Mouse (Mus musculus) midbrain, embryonic 10.5 days (tissue): ENCODE results near the gene Phactr1. TPM values are rescaled to one million over a fixed set of nuclear protein-coding genes. Genes with fewer than 3 reads are reported as not detected.

ENCODE experiments used
- DNase-seq: peaks from one replicate; pipeline ENCODE4 v3.0.0-alpha.2; 2017; ENCODE audit warnings: low spot score
- H3K27ac ChIP-seq: fragments of 300-500 bp; sonication (generic); replicated peaks from 2 replicates; pipeline ENCODE4 v1.5.1; 2016; ENCODE audit warnings: mild to moderate bottlenecking
- H3K27me3 ChIP-seq: fragments of 300-500 bp; sonication (generic); 2 replicates; pipeline ENCODE4 v1.6.1; 2016; ENCODE audit warnings: low read depth, mild to moderate bottlenecking; ENCODE audit not compliant: poor library complexity, severe bottlenecking
- H3K36me3 ChIP-seq: fragments of 300-500 bp; sonication (generic); 2 replicates; pipeline ENCODE4 v1.6.1; 2016; ENCODE audit warnings: mild to moderate bottlenecking, moderate library complexity
- H3K4me1 ChIP-seq: fragments of 300-500 bp; sonication (generic); 2 replicates; pipeline ENCODE4 v1.6.1; 2016
- H3K4me3 ChIP-seq: fragments of 300-500 bp; sonication (generic); 2 replicates; pipeline ENCODE4 v1.5.1; 2016; ENCODE audit warnings: mild to moderate bottlenecking, moderate library complexity
- H3K9me3 ChIP-seq: fragments of 300-500 bp; sonication (generic); replicated peaks from 2 replicates; pipeline ENCODE4 v1.6.1; 2016; ENCODE audit warnings: mild to moderate bottlenecking
- WGBS: fragments of 180-500 bp; shearing (Covaris S2); methylation state at CpG from one replicate; pipeline ENCODE4 v1.1.7; 2016; 5-methylcytosine and 5-hydroxymethylcytosine counted together
- polyA plus RNA-seq: library from polyadenylated mRNA; unstranded; fragments of >200 nt; fragmentation: Nextera tagmentation; extraction: Ambion mirVana; gene quantifications from 2 replicates; pipeline ENCODE4 v1.2.1, GENCODE M21; 2016

The Phactr1 gene
- polyA plus RNA-seq, 1 experiment from 2014 or later, result 5.5 TPM

GRCm38 (mm10) chr13:43133400-43133799, 453.0 kb downstream of the Phactr1 start:
- 82% methylated on average over 7 of the region's 7 CpGs for WGBS
- Histone ChIP-seq H3K4me3 (no peak overlapping the region), H3K27ac (no peak overlapping the region), H3K36me3 (no peaks in the 10 kb centered on the region), H3K9me3 (no peaks in the 10 kb centered on the region), H3K27me3 (no peaks in the 10 kb centered on the region), H3K4me1 (no peaks in the 10 kb centered on the region)
- DNase-seq, result no peak

DNA sequence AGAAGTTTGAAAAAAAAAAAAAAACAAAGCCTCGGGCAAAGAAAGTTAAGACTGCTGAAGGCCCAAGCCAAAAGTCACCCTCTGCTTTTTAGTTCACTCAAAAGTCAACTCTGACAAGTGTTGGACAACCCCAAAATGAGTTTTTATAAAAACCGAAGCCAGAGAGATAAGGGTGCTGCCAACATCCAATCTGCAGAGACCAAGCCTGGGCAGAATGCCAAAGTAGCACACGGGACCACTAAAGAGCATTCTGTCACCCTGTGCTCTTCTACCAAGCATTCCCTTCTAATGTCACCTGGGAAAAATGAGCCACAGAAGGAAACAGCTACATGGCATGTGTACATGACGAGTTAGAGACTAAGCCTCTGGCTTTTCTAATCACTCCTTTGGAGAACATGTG, 454.0 kb downstream of the Phactr1 start:
- no peak overlapping the region for H3K4me3 ChIP-seq
- H3K4me1 ChIP-seq, result no peaks in the 10 kb centered on the region
- no peak overlapping the region for H3K27ac ChIP-seq
- 92% methylated on average over 4 of the region's 4 CpGs for WGBS
- no peak for DNase-seq
- no peaks in the 10 kb centered on the region for H3K27me3 ChIP-seq
- no peaks in the 10 kb centered on the region for H3K36me3 ChIP-seq
- no peaks in the 10 kb centered on the region for H3K9me3 ChIP-seq

DNA sequence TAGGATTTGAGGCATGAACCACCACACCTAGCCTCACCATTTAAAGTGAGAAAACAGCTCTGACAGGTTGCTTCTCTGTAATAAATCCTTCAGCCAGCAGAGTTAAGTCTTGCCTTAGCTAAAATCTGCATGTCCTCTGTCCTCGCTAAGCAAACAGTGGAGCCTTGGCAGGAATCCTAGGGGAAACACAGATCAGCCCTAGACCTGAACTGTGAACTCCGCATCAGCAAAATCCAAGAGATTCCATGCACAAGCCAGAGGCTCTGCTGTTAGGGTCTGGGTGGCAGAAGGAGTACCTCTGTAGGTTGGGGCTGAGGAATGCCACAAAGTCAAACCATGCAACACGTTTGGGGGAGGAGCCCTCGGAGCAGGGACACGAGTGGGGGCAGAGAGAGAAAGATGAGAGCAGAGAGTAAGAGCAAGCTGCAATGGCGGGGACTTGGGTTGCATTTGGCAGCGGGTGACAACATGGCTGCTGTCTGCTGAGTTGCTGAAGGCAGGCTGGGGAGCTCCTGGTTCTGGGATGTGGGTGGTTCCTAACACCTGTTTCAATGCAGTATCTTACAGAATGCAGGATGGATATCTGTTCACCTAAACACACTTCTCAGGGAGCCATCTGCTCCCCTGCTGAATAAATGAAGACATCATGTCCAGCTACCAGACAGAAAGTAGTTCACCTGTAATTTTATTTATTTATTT, 464.4 kb downstream of the Phactr1 start:
- H3K4me1 ChIP-seq, result peaks cover 7% of the 10 kb centered on the region; the same call in 1 of the 2 replicates
- DNase-seq, result no peak
- H3K4me3 ChIP-seq, result no peak overlapping the region
- WGBS, result 73% methylated on average over 7 of the region's 7 CpGs
- no peaks in the 10 kb centered on the region for H3K27me3 ChIP-seq
- H3K9me3 ChIP-seq, result no peaks in the 10 kb centered on the region
- H3K36me3 ChIP-seq, result no peaks in the 10 kb centered on the region
- H3K27ac ChIP-seq, result no peak overlapping the region

DNA sequence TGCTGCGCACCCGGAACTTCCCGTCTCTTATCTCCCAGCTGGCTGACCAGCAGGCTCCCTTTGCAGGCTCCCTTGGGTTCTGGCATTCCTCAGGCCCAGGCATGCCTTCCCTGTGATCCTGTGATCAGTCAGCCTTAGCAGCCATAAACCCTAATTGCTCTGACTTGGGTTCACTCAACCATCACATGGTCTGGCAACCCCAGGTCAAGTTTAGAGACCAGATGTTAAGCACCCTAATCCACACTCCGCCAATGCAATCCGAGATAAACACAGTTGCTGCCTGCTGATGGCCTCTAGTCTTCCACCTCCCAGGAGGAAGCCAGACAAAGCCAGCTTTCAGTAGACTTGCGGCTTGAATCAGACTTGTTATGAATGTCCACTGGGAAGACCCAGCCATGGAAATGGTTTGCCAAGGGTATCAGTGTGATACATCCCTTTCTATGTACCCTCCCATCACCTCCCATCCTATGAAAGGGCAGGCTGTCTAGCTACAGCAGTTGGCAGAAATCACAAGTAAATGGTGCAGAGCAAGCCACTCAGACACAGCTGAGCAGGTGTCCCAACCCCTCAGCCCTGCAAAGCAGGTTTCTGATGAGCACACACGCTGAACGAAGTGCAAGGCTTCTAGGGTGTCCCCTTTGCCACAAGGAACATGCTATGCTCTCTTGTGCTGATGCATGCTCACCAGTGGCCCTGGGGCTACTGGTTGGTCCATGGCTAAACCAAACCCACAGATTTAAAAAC, 466.3 kb downstream of the Phactr1 start:
- Histone ChIP-seq H3K4me1 (peaks cover 7% of the 10 kb centered on the region; the same call in 1 of the 2 replicates), H3K4me3 (no peak overlapping the region), H3K27me3 (no peaks in the 10 kb centered on the region), H3K9me3 (no peaks in the 10 kb centered on the region), H3K36me3 (peaks cover 11% of the 10 kb centered on the region), H3K27ac (0 out of 2 replicates have a peak overlapping the region, but pooled peaks have one; percentile 1)
- DNase-seq, result no peak
- WGBS, result 69% methylated on average over 8 of the region's 8 CpGs

GRCm38 (mm10) chr13:43148692-43149091, 468.3 kb downstream of the Phactr1 start:
- peaks cover 30% of the 10 kb centered on the region for H3K36me3 ChIP-seq
- H3K27ac ChIP-seq, result no peak overlapping the region
- H3K27me3 ChIP-seq, result no peaks in the 10 kb centered on the region
- DNase-seq, result no peak
- H3K9me3 ChIP-seq, result no peaks in the 10 kb centered on the region
- peaks cover 7% of the 10 kb centered on the region; the same call in 1 of the 2 replicates for H3K4me1 ChIP-seq
- no peak overlapping the region for H3K4me3 ChIP-seq
- WGBS, result 88% methylated on average over 4 of the region's 4 CpGs

GRCm38 (mm10) chr13:43149661-43150060, 469.2 kb downstream of the Phactr1 start:
- no peak for DNase-seq
- Histone ChIP-seq H3K36me3 (peaks cover 37% of the 10 kb centered on the region), H3K27ac (no peak overlapping the region), H3K4me3 (no peak overlapping the region), H3K27me3 (no peaks in the 10 kb centered on the region), H3K4me1 (peaks cover 7% of the 10 kb centered on the region; the same call in 1 of the 2 replicates), H3K9me3 (no peaks in the 10 kb centered on the region)
- WGBS, result 85% methylated on average over 3 of the region's 3 CpGs

- Histone ChIP-seq H3K4me1 (peaks cover under 1% of the 10 kb centered on the region), H3K4me3 (no peak overlapping the region), H3K9me3 (no peaks in the 10 kb centered on the region), H3K36me3 (peaks cover 46% of the 10 kb centered on the region), H3K27ac (no peak overlapping the region), H3K27me3 (no peaks in the 10 kb centered on the region)
- DNase-seq, result no peak
- WGBS, result 95% methylated on average over 14 of the region's 14 CpGs
These were observed 471.6 kb downstream of the Phactr1 start for GRCm38 (mm10) chr13:43152005-43152520.

DNA sequence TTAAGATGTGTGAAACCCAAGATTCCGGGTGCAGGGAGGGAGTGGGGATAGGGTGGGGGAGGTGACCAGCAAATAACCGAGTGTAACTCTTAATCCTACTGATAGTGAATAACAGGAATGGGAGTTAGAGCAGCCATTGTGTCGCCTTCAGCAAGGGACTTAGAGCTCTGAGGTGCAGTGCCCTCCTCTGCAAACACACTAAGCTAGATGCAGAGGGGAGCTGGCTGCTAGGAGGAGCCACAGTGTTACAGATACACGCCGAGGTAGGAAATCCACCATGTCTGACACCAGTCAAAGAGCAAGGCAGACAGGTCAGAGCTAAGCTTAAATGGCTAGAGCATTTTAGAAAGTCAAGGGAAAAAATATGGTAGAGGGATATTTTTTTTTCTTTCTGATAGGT, 476.9 kb downstream of the Phactr1 start:
- 28% methylated on average over 5 of the region's 5 CpGs for WGBS
- Histone ChIP-seq H3K4me1 (peaks cover 11% of the 10 kb centered on the region), H3K36me3 (peaks cover 43% of the 10 kb centered on the region), H3K27ac (peak overlapping the region; percentile 33; the same call in 1 of the 2 replicates), H3K27me3 (no peaks in the 10 kb centered on the region), H3K4me3 (no peak overlapping the region), H3K9me3 (no peaks in the 10 kb centered on the region)
- DNase-seq, result no peak

GRCm38 (mm10) chr13:43158281-43158680, 477.9 kb downstream of the Phactr1 start:
- no peaks in the 10 kb centered on the region for H3K27me3 ChIP-seq
- H3K4me3 ChIP-seq, result no peak overlapping the region
- WGBS, result 77% methylated on average over 5 of the region's 5 CpGs
- DNase-seq, result no peak
- no peak overlapping the region for H3K27ac ChIP-seq
- peaks cover 11% of the 10 kb centered on the region for H3K4me1 ChIP-seq
- H3K9me3 ChIP-seq, result no peaks in the 10 kb centered on the region
- H3K36me3 ChIP-seq, result peaks cover 36% of the 10 kb centered on the region

- WGBS, result 82% methylated on average over 3 of the region's 3 CpGs
These were observed 479.0 kb downstream of the Phactr1 start for GRCm38 (mm10) chr13:43159429-43159828.

GRCm38 (mm10) chr13:43167721-43168120, 487.3 kb downstream of the Phactr1 start:
- Histone ChIP-seq H3K36me3 (peaks cover 20% of the 10 kb centered on the region), H3K27ac (no peak overlapping the region), H3K4me1 (peaks cover 13% of the 10 kb centered on the region), H3K9me3 (no peaks in the 10 kb centered on the region), H3K4me3 (no peak overlapping the region), H3K27me3 (no peaks in the 10 kb centered on the region)
- WGBS, result 70% methylated on average over 9 of the region's 9 CpGs
- no peak for DNase-seq

More at GRCm38 (mm10) chr13:43159429-43159828, 479.0 kb downstream of the Phactr1 start:
- Histone ChIP-seq H3K9me3 (no peaks in the 10 kb centered on the region), H3K36me3 (peaks cover 38% of the 10 kb centered on the region), H3K27ac (no peak overlapping the region), H3K4me1 (peaks cover 11% of the 10 kb centered on the region), H3K27me3 (no peaks in the 10 kb centered on the region), H3K4me3 (no peak overlapping the region)
- no peak for DNase-seq

DNA sequence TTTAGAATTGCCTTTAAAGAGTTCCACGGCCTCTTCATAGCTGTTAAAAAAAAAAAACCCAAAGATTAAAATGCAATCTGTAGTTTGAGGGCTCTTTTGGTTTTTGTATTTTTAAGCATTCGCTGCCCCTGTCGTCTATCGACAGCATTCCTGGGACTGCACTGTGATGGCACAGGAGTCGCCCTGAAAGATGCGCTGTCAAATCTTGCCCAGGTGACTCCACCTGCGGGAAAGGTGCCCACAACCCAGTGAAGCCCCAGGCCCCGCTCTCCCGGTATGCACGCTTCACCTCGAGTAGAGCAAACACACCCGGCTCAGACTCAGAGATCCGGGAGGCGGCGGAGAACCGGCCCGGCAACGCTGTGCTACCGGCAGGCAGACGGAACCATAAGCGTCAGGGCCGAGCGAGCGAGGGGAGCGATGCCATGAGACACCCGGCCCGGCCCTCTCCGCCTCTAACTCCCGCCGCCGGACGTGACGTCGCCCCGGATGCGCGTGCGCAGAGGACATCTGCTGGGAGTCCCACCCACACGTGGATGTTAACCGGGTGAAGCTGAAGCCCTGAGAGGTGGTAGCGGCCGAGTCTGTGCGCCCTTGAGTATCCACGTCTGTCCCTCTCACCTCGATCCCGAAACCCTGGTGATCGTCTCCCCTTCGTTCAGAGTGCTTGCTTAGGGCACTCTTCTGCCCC, 490.7 kb downstream of the Phactr1 start, which contains the start of gene Tbc1d7:
Gene Tbc1d7 (minus strand): TSS at position 482 of the 691 bp plus-strand sequence.
- H3K27me3 ChIP-seq, result no peaks in the 10 kb centered on the region
- peak within 1 kb of the TSS; percentile 91 for H3K27ac ChIP-seq
- H3K36me3 ChIP-seq, result no peaks in the 10 kb centered on the region
- DNase-seq, result peak; percentile 98
- no peaks in the 10 kb centered on the region for H3K9me3 ChIP-seq
- H3K4me1 ChIP-seq, result peaks cover 13% of the 10 kb centered on the region
- peak within 1 kb of the TSS; percentile 78 for H3K4me3 ChIP-seq
- WGBS, result under 1% methylated on average over 48 of the region's 48 CpGs
